Mouse (Mus musculus) cortical plate, adult 2 months (tissue): ENCODE data around the gene Ttll6.

ENCODE experiments used
- CTCF ChIP-seq: fragments of 200-500 bp; IDR thresholded peaks from 2 replicates; pipeline ENCODE4 v1.5.1; 2011; ENCODE audit warnings: mild to moderate bottlenecking, control low read depth, low read length; ENCODE audit not compliant: insufficient read depth; ENCODE audit errors: extremely low read depth
- POLR2A ChIP-seq: fragments of 200-500 bp; IDR thresholded peaks from 2 replicates; pipeline ENCODE4 v1.6.1; 2011; ENCODE audit warnings: mild to moderate bottlenecking, low read length, control low read depth; ENCODE audit not compliant: insufficient read depth; ENCODE audit errors: extremely low read depth

DNA sequence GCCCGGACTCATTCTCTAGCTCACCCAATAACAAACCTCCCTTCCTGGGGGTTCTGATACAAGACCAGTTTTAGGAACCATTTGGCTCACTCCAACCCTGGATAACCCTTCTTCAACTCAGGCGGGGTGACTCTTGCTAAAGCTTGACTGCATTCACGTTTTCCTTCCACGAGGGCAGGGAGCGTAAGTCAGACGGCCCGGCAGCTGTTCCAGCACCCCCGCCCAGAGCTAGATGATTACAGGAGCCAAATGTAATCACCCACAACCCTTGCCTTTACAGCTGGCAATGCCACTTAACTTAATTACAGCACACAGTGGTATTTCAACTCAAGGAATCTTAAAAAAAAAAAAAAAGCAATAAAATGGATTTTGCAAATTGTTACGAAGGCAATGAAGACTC, 34.5 kb downstream of the Ttll6 start:
- no peak for TF ChIP-seq CTCF
- TF ChIP-seq POLR2A, result no peak
